Mouse (Mus musculus): ENCODE measurements around the gene Gm26661. TPM values are rescaled to one million over a fixed set of nuclear protein-coding genes. Genes with fewer than 3 reads are reported as not detected.

The Gm26661 gene
- total and polyA plus RNA-seq, 3 experiments, result not detected

- no peak for TF ChIP-seq EP300 (IDR thresholded peaks at IDR 0.05; ENCODE audit: low read depth in 1 of 2, low read length in 2 of 2)
- no peak for TF ChIP-seq TAL1 (IDR thresholded peaks at IDR 0.05; ENCODE audit: low read length)
Observed at GRCm38 (mm10) chr14:7809043-7809955, 17.9 kb downstream of the Gm26661 start (continued).

GRCm38 (mm10) chr14:7817770-7818462, 26.5 kb downstream of the Gm26661 start, which contains the start of gene Flnb:
Gene Flnb, plus strand, starts transcription at chr14:7817957.
- no peaks in the 10 kb centered on the region for H3K4me1 ChIP-seq (ENCODE audit: control insufficient read depth in 1 of 2, insufficient read depth in 2 of 2, low read length in 2 of 2)
- no peak within 1 kb of the TSS for H3K27ac ChIP-seq (ENCODE audit: control insufficient read depth, low read depth, low read length)
- H3K9me3 ChIP-seq (replicated peaks; ENCODE audit: insufficient read depth, low read length), result no peaks in the 10 kb centered on the region
- H3K27me3 ChIP-seq (ENCODE audit: control insufficient read depth in 1 of 2, insufficient read depth in 2 of 2, low read length in 2 of 2), result no peaks in the 10 kb centered on the region; a peak in 1 of 4 replicates
- no peaks in the 10 kb centered on the region for H3K36me3 ChIP-seq (ENCODE audit: control insufficient read depth in 1 of 2, insufficient read depth in 2 of 2, low read length in 2 of 2)
- TF ChIP-seq BHLHE40 (IDR thresholded peaks at IDR 0.05; ENCODE audit: borderline replicate concordance, low read depth, low read length) (no peak), SIN3A (IDR thresholded peaks at IDR 0.05; ENCODE audit: low read length) (no peak), GATA1 (IDR thresholded peaks at IDR 0.05; ENCODE audit: low read depth, low read length) (no peak), JUND (IDR thresholded peaks at IDR 0.05; ENCODE audit: low read depth, low read length) (no peak), SMC3 (IDR thresholded peaks at IDR 0.05; ENCODE audit: low read depth, low read length) (no peak), ZC3H11A (IDR thresholded peaks at IDR 0.05; ENCODE audit: low read depth, low read length) (no peak)
- no peaks in the 10 kb centered on the region for H3K79me2 ChIP-seq (ENCODE audit: control insufficient read depth, insufficient read depth, low read length, poor library complexity)
- no peak within 1 kb of the TSS for H3K4me3 ChIP-seq (ENCODE audit: control insufficient read depth in 1 of 2, insufficient read depth in 1 of 2, low read depth in 2 of 2, low read length in 2 of 2)
- no peak for DNase-seq (ENCODE audit: low read depth, low spot score)
- no peak within 1 kb of the TSS for H3K9ac ChIP-seq (ENCODE audit: control insufficient read depth, low read depth, low read length, poor library complexity, severe bottlenecking)

GRCm38 (mm10) chr14:7818463-7819121, 27.2 kb downstream of the Gm26661 start:
- H3K79me2 ChIP-seq (ENCODE audit: control insufficient read depth, insufficient read depth, low read length, poor library complexity), result no peaks in the 10 kb centered on the region
- DNase-seq (ENCODE audit: low read depth, low spot score), result no peak

More at GRCm38 (mm10) chr14:7818463-7819121, 27.2 kb downstream of the Gm26661 start:
- Histone ChIP-seq H3K9ac (ENCODE audit: control insufficient read depth, low read depth, low read length, poor library complexity, severe bottlenecking) (no peak overlapping the region), H3K9me3 (replicated peaks; ENCODE audit: insufficient read depth, low read length) (no peaks in the 10 kb centered on the region), H3K36me3 (ENCODE audit: control insufficient read depth in 1 of 2, insufficient read depth in 2 of 2, low read length in 2 of 2) (no peaks in the 10 kb centered on the region), H3K27me3 (ENCODE audit: control insufficient read depth in 1 of 2, insufficient read depth in 2 of 2, low read length in 2 of 2) (no peaks in the 10 kb centered on the region; a peak in 1 of 4 replicates), H3K4me3 (ENCODE audit: control insufficient read depth in 1 of 2, insufficient read depth in 1 of 2, low read depth in 2 of 2, low read length in 2 of 2) (no peak overlapping the region), H3K27ac (ENCODE audit: control insufficient read depth, low read depth, low read length) (no peak overlapping the region), H3K4me1 (ENCODE audit: control insufficient read depth in 1 of 2, insufficient read depth in 2 of 2, low read length in 2 of 2) (no peaks in the 10 kb centered on the region)
- TF ChIP-seq USF2 (IDR thresholded peaks at IDR 0.05; ENCODE audit: borderline replicate concordance in 1 of 2, insufficient read depth in 1 of 2, low read depth in 1 of 2, low read length in 2 of 2), result no peak
- no peak for TF ChIP-seq MEF2A (IDR thresholded peaks at IDR 0.05; ENCODE audit: extremely low read depth, insufficient replicate concordance, low read depth, low read length, poor library complexity, severe bottlenecking)
- TF ChIP-seq EP300 (IDR thresholded peaks at IDR 0.05; ENCODE audit: low read depth in 1 of 2, low read length in 2 of 2), result no peak
- TF ChIP-seq USF1 (IDR thresholded peaks at IDR 0.05; ENCODE audit: low read depth, low read length), result no peak
- no peak for TF ChIP-seq ZNF384 (IDR thresholded peaks at IDR 0.05; ENCODE audit: low read depth, low read length)
- no peak for TF ChIP-seq UBTF (IDR thresholded peaks at IDR 0.05; ENCODE audit: borderline replicate concordance, insufficient read depth, low read depth, low read length)
- no peak for TF ChIP-seq MYC (IDR thresholded peaks at IDR 0.05; ENCODE audit: low read depth, low read length)
- TF ChIP-seq GABPA (IDR thresholded peaks at IDR 0.05; ENCODE audit: low read depth, low read length), result no peak
- no peak for TF ChIP-seq POLR2A (IDR thresholded peaks at IDR 0.05; ENCODE audit: control insufficient read depth in 1 of 2, insufficient read depth in 1 of 2, low read depth in 1 of 2, low read length in 2 of 2, poor library complexity in 1 of 2)
- TF ChIP-seq ETS1 (IDR thresholded peaks at IDR 0.05; ENCODE audit: low read depth, low read length), result no peak
- TF ChIP-seq TCF12 (IDR thresholded peaks at IDR 0.05; ENCODE audit: low read depth, low read length), result no peak
- no peak for TF ChIP-seq MAFK (IDR thresholded peaks at IDR 0.05; ENCODE audit: borderline replicate concordance, low read depth, low read length)
